Mouse (Mus musculus) cerebellum, postnatal 10 days (tissue): ENCODE measurements around the gene Gtf2ird1.

Source experiments
- DNase-seq, 2 experiments: peaks; one replicate each; pipeline ENCODE4 v3.0.0; 2021; ENCODE audit warnings: mixed read lengths in 2 of 2

Gtf2ird1 gene

DNA sequence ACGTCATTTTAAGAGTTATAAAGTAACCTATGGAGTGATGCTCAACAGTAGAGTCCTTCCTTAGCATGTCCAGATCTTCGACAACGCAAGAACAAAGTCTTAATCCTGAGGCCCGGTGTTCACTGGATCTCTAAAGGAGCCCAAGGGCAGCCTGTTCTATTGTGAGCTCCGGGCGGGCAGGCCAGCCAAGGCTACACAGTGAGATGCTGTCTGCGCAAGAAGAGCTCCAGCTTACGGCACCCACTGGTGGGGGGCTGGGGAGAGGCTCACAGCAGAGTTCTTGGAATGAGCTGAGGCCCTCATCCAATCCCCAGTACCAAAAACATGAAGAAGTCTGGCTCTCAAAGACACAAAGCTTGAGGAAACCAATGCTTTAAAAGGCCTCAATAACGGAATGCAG lies 146.3 kb downstream of the Gtf2ird1 start:
- no peak for DNase-seq

DNA sequence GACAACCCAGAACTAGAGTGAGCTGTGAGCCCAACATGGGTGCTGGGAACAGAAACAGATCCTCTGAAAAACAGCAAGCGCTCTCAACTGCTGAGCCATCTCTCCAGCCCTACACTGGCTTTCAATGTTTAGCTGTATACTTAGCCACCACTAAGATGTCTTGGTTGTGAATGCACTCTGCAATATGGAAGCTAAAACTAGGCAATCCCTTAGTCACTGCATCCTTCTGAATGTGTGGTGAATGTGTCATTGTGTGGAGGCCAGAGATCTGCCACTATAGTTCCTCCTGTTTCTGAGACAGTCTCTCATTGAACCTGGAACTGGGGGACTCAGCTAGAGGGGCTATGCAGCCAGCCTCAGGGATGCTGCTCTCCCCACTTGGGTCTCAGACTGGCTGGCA lies 147.2 kb downstream of the Gtf2ird1 start:
- DNase-seq, result no peak
